Mouse (Mus musculus) liver, embryonic 16.5 days (tissue): ENCODE data around the gene Ston2. TPM values are rescaled to one million over a fixed set of nuclear protein-coding genes. Genes with fewer than 3 reads are reported as not detected.
A peak's percentile ranks its signal among the peaks of the same experiment; 100 is the strongest.
"Not testable (repeated sequence)": the region's sequence is repeated elsewhere in the genome, so short reads cannot be mapped to it uniquely, and the experiment has no call there.

ENCODE experiments used
- ATAC-seq: fragments of 200-750 bp; cut with Nextera tagmentation; 2 replicates; pipeline ENCODE4 v1.8.0; 2017; ENCODE audit warnings: low read depth, mild to moderate bottlenecking, moderate number of reproducible peaks, moderate library complexity
- H3K27ac ChIP-seq: fragments of 300-500 bp; sonication (generic); 2 replicates; pipeline ENCODE4 v1.5.1; 2014; ENCODE audit warnings: mild to moderate bottlenecking, low read length
- H3K27me3 ChIP-seq: fragments of 300-500 bp; sonication (generic); 2 replicates; pipeline ENCODE4 v1.6.1; 2014; ENCODE audit warnings: low read depth, low read length, mixed read lengths; ENCODE audit not compliant: control insufficient read depth, insufficient read depth
- H3K36me3 ChIP-seq: fragments of 300-500 bp; sonication (generic); 2 replicates; pipeline ENCODE4 v1.6.1; 2014; ENCODE audit warnings: mild to moderate bottlenecking; ENCODE audit not compliant: control insufficient read depth, insufficient read depth
- H3K4me1 ChIP-seq: fragments of 300-500 bp; sonication (generic); 2 replicates; pipeline ENCODE4 v1.6.1; 2014; ENCODE audit warnings: low read depth, low read length, mixed read lengths; ENCODE audit not compliant: control insufficient read depth
- H3K4me2 ChIP-seq: fragments of 300-500 bp; sonication (generic); 2 replicates; pipeline ENCODE4 v1.6.1; 2014; ENCODE audit warnings: low read depth, low read length, mixed read lengths
- H3K4me3 ChIP-seq: fragments of 300-500 bp; sonication (generic); 2 replicates; pipeline ENCODE4 v1.5.1; 2014; ENCODE audit warnings: low read depth, mild to moderate bottlenecking, low read length
- H3K9ac ChIP-seq: fragments of 300-500 bp; sonication (generic); 2 replicates; pipeline ENCODE4 v1.6.1; 2014; ENCODE audit warnings: low read depth, low read length
- H3K9me3 ChIP-seq: fragments of 300-500 bp; sonication (generic); replicated peaks from 2 replicates; pipeline ENCODE4 v1.6.1; 2016; ENCODE audit warnings: low read length; ENCODE audit not compliant: control insufficient read depth
- WGBS: fragments of 180-500 bp; shearing (Covaris S2); extraction: QIAGEN DNeasy Blood & Tissue Kit; methylation state at CpG from one replicate; pipeline ENCODE4 v1.1.7; 2014; ENCODE audit not compliant: insufficient replicate concordance; 5-methylcytosine and 5-hydroxymethylcytosine counted together
- polyA plus RNA-seq: library from polyadenylated mRNA; unstranded; fragments of >200 nt; fragmentation: Nextera tagmentation; extraction: Ambion mirVana; gene quantifications from 2 replicates; pipeline ENCODE4 v1.2.1, GENCODE M21; 2015

Gene Ston2
- polyA plus RNA-seq, 1 experiment from 2014 or later: 10.6 TPM

- Histone ChIP-seq H3K36me3 (no peaks in the 10 kb centered on the region), H3K4me3 (no peak overlapping the region), H3K9me3 (no peaks in the 10 kb centered on the region), H3K4me2 (no peak overlapping the region), H3K27ac (no peak overlapping the region), H3K9ac (no peak overlapping the region), H3K4me1 (no peaks in the 10 kb centered on the region), H3K27me3 (no peaks in the 10 kb centered on the region)
- 36% methylated on average over 6 of the region's 6 CpGs for WGBS
- ATAC-seq: 0 out of 2 replicates have a peak, but pooled peaks have one; percentile 32
These were observed 10.7 kb upstream of the Ston2 start for GRCm38 (mm10) chr12:91798720-91799378.

GRCm38 (mm10) chr12:91796774-91797173 is 8.6 kb upstream of the Ston2 start:
- no peaks in the 10 kb centered on the region for H3K4me1 ChIP-seq
- H3K4me3 ChIP-seq: no peak overlapping the region
- no peak for ATAC-seq
- H3K9me3 ChIP-seq: no peaks in the 10 kb centered on the region
- no peaks in the 10 kb centered on the region for H3K27me3 ChIP-seq
- no peak overlapping the region for H3K9ac ChIP-seq
- H3K27ac ChIP-seq: no peak overlapping the region
- H3K36me3 ChIP-seq: no peaks in the 10 kb centered on the region
- WGBS: 47% methylated on average over 4 of the region's 4 CpGs
- H3K4me2 ChIP-seq: no peak overlapping the region

- Histone ChIP-seq H3K4me3 (no peak overlapping the region), H3K36me3 (no peaks in the 10 kb centered on the region), H3K4me2 (no peak overlapping the region), H3K27ac (no peak overlapping the region), H3K27me3 (no peaks in the 10 kb centered on the region), H3K4me1 (no peaks in the 10 kb centered on the region), H3K9me3 (no peaks in the 10 kb centered on the region), H3K9ac (no peak overlapping the region)
- 62% methylated on average over 8 of the region's 8 CpGs for WGBS
- ATAC-seq: no peak
These were observed 5.1 kb upstream of the Ston2 start for GRCm38 (mm10) chr12:91793266-91793665.

GRCm38 (mm10) chr12:91791822-91792221 is 3.6 kb upstream of the Ston2 start:
- Histone ChIP-seq H3K27me3 (no peaks in the 10 kb centered on the region), H3K4me1 (no peaks in the 10 kb centered on the region), H3K4me2 (no peak overlapping the region), H3K36me3 (no peaks in the 10 kb centered on the region), H3K4me3 (no peak overlapping the region), H3K9me3 (no peaks in the 10 kb centered on the region), H3K27ac (no peak overlapping the region), H3K9ac (no peak overlapping the region)
- WGBS: 21% methylated on average over 4 of the region's 4 CpGs
- no peak for ATAC-seq

GRCm38 (mm10) chr12:91789801-91790200 is 1.6 kb upstream of the Ston2 start:
- Histone ChIP-seq H3K4me1 (no peaks in the 10 kb centered on the region), H3K4me2 (no peak overlapping the region), H3K36me3 (no peaks in the 10 kb centered on the region), H3K4me3 (no peak overlapping the region), H3K27me3 (no peaks in the 10 kb centered on the region; the same call in 1 of the 2 replicates), H3K9me3 (no peaks in the 10 kb centered on the region), H3K27ac (no peak overlapping the region), H3K9ac (no peak overlapping the region)
- 49% methylated on average over 6 of the region's 6 CpGs for WGBS
- ATAC-seq: peak; percentile 32; the same call in 1 of the 2 replicates

- ATAC-seq, H3K9ac ChIP-seq, H3K36me3 ChIP-seq, H3K4me1 ChIP-seq, H3K4me2 ChIP-seq, H3K4me3 ChIP-seq, H3K27me3 ChIP-seq, H3K27ac ChIP-seq, H3K9me3 ChIP-seq: not testable (repeated sequence)
- 62% methylated on average over 3 of the region's 3 CpGs for WGBS
These were observed 259 bp upstream of the Ston2 start for GRCm38 (mm10) chr12:91788446-91788845.

GRCm38 (mm10) chr12:91786355-91786754 is 1.8 kb downstream of the Ston2 start:
- Histone ChIP-seq H3K36me3 (no peaks in the 10 kb centered on the region), H3K4me2 (no peak overlapping the region), H3K9me3 (no peaks in the 10 kb centered on the region), H3K27ac (no peak overlapping the region), H3K9ac (no peak overlapping the region), H3K27me3 (no peaks in the 10 kb centered on the region; the same call in 1 of the 2 replicates), H3K4me1 (no peaks in the 10 kb centered on the region), H3K4me3 (no peak overlapping the region)
- 43% methylated on average over 10 of the region's 10 CpGs for WGBS
- no peak for ATAC-seq

GRCm38 (mm10) chr12:91781432-91781831 is 6.8 kb downstream of the Ston2 start:
- Histone ChIP-seq H3K9me3 (no peaks in the 10 kb centered on the region), H3K4me1 (peaks cover 3% of the 10 kb centered on the region; the same call in 1 of the 2 replicates), H3K4me3 (no peak overlapping the region), H3K27me3 (peaks cover 7% of the 10 kb centered on the region), H3K9ac (no peak overlapping the region), H3K27ac (no peak overlapping the region), H3K36me3 (no peaks in the 10 kb centered on the region), H3K4me2 (no peak overlapping the region)
- 74% methylated on average over 5 of the region's 5 CpGs for WGBS
- ATAC-seq: no peak

GRCm38 (mm10) chr12:91780531-91780930 is 7.7 kb downstream of the Ston2 start:
- Histone ChIP-seq H3K27me3 (peaks cover 7% of the 10 kb centered on the region), H3K9ac (no peak overlapping the region), H3K9me3 (no peaks in the 10 kb centered on the region), H3K4me2 (no peak overlapping the region), H3K36me3 (no peaks in the 10 kb centered on the region), H3K4me3 (no peak overlapping the region), H3K4me1 (peaks cover 3% of the 10 kb centered on the region; the same call in 1 of the 2 replicates), H3K27ac (no peak overlapping the region)
- 75% methylated on average over 3 of the region's 3 CpGs for WGBS
- ATAC-seq: no peak
